Mouse (Mus musculus) layer of hippocampus, adult 18-20 months (tissue): ENCODE measurements at regions not wholly inside any gene's neighbourhood (a gene's known extent, or its start where the extent isn't known, plus 50 kb on each side); places are given as distances from the start of the nearest gene placed in this dataset.

Source experiments
- DNase-seq, 2 experiments: peaks; one replicate each; pipeline ENCODE4 v3.0.0; 2022; ENCODE audit warnings: low spot score in 2 of 2

- DNase-seq, result no peak
These were observed 73.0 kb downstream of the Tsen15 start for GRCm38 (mm10) chr1:152313480-152313879.

DNA sequence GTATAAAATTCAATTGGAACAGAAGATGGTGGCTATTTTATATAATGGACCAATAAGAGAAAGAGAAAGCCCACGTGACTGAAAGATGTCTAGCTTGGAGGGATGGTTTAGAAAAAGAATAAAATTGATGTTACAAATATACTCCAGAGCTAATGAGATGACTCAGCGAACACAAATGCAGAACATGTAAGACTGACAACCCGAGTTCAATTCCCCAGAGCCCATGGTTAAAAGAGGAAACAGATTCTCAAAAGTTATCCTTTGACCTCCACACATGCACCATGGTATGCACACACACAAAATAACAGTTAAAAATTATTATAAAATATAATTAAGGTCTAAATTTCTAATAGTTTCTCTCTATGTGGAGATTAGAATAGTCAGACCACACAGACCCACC is 81.0 kb downstream of the Tsen15 start:
- DNase-seq, result no peak

GRCm38 (mm10) chr1:152304487-152305130 is 81.9 kb downstream of the Tsen15 start:
- peak in 1 of 2 experiments; percentile 41 for DNase-seq

- peak in 1 of 2 experiments; percentile 18 for DNase-seq
These were observed 85.1 kb downstream of the Tsen15 start for GRCm38 (mm10) chr1:152301355-152301754.

DNA sequence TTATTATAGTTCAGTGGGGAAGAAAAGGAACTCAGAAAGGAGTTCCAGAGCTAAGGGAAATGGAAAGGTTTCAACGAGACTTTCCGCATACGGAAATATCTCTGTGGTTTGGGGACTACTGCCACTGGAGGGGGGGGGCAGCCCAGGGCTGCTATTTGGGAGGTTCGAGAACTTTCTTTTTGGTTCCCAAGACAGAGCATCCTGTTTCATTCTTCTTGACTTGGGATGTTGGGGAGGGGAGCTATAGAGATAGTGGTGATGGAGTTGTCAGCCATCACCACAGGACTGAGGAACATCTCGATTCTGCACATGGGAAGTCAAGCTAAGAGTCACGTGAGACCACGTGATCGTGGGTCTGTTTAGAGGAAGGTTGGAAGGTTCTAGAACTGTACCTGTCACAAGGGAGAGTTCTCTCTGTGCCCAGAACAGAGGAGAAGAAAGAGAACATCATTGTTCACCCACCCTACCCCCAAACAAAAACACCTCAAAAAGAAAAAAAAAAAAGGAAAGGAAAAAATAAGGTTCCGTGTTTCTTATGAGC is 94.2 kb downstream of the Tsen15 start:
- DNase-seq, result no peak

GRCm38 (mm10) chr1:152290768-152291167 is 95.7 kb downstream of the Tsen15 start:
- DNase-seq, result peak; percentile 35 to 82

DNA sequence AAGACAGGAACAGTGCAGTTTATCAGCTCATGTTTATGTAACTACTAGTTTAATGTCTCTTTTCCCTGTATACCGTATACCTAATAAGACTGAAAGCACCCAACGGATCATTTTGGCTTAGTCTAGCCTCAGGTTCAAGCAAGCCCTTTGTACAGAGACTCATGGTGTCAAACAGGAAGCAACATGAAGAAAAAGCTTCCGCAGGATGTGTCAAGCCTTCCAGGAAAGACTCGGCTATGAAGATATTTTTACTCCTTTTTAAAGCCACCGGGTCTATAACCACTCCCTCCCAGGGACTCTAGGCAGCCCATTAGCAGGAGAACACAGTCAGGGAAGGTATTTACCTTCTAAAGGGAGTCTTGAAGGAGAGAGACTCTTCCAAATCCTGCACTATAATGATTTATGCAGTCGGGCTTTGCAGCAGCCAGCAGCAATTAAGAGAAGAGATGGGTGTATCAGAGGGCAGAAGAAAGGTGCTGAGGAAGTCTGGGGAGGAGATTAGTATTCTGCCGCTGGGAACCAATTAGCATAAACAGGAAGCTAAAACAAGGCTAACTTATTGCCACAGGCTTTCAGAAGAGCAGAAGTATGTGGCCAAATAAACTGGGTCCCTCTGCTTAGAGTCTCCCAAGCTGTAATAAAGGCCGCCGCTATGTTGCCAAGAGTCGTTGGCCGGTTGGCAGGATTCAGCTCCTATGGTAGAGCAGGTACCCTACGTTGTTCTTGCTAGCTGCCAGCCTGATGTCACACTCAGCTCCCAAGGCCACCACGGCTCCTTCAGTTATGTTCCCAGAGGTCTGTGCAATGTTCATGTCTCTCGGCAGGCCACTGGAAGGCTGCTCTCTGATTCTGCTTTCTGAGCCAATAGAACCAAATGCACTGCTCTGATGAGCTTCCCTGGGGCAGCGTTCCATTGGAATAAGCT is 98.7 kb downstream of the Tsen15 start:
- DNase-seq, result no peak

GRCm38 (mm10) chr1:152286677-152287076 is 99.8 kb downstream of the Tsen15 start:
- DNase-seq, result peak in 1 of 2 experiments; percentile 13

DNA sequence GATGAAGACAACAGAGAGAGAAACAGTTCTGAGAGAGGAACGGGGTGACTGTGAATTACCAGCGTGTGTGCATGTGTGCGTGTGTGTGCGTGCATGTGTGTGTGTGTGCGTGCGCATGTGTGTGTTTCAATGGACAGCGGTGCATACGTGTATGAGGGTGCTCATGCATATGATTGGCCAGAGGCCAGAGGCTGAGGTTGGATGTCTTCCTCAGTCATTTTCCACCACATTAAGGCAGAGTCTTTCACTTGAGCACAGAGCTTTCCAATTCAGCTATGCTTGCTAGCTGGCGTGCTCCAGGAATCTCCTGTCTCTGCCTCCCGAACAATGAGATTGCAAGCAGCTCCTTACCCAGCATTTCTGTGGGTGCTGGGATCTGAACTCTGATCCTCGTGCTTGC is 104.4 kb downstream of the Tsen15 start:
- DNase-seq, result no peak

GRCm38 (mm10) chr1:152281201-152281600 is 105.3 kb downstream of the Tsen15 start:
- no peak for DNase-seq

GRCm38 (mm10) chr1:152280014-152280413 is 106.5 kb downstream of the Tsen15 start:
- DNase-seq, result no peak

DNA sequence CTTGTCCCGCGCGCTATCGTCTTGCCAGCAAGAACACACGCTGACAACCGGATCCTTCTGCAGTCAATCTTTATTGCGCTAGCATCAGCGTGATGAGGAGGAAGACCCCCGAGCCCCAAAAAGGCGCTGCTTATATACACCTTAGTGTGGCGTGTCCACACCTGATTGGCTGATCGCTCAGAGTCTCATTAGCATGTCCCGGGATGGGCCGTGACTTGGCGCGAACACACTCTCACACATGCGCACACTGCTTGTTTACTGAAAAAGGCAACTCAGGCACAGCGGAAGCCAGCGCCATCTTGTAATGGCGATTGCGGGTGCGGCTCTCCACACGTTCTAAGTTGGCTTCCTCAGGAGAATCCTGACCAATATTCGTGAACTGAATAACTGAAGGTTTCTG is 111.5 kb downstream of the Tsen15 start:
- DNase-seq, result no peak

DNA sequence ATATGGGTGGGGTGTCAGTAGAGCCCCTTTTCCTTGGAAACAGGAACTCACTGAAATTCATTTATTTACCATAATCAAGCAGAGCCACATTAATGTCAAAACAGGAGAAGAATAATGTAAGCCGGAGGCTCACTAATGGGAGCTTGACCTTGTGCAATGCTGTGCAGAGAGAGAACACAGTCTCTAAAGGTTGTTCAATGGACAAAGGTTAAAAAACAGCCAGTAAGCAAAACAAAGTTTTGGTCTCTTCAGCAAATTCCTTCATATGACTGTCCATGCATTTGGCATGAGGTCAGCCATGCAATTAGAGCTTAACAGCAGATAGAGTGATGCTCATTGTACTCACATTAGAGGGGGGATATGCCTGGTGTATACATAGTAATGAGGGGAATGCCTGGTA is 113.1 kb downstream of the Tsen15 start:
- DNase-seq, result no peak

DNA sequence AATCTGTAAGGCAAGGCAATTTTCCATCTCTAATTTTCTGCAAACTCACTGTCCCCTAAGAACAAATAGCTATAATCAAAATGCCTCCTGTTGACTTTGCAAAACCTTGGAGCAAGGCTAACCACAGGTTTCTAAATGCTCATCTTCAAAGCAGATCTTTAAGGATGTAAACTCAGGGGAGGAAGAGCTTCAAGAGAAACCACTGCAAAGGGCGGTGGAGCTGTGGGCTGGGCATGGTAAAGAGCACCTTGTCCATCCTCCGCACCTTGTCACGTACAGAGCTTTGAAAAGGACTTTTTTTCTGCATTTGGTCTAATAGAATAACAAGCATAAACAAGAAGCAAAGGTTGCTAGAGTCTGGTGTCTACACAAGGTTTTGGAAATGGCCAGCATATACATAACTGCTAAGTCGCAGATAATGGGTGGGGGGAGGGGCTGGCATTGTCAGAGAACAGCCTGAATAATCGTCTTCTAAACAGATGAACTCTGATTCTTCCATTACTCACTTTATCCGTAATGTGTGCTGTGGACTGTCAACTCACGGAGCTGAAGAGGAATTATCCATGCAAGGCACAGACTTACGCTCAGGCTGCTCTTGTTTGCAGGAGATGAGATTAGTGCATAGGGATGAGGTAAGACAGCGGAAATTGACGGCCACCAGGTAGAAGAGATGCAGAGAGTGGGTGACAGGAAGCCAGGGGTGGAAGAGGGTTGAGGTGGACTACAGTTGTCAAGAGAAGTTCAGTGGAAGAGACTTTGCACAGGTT is 116.4 kb downstream of the Tsen15 start:
- DNase-seq, result no peak

GRCm38 (mm10) chr1:152266390-152266789 is 120.1 kb downstream of the Tsen15 start:
- DNase-seq, result no peak

DNA sequence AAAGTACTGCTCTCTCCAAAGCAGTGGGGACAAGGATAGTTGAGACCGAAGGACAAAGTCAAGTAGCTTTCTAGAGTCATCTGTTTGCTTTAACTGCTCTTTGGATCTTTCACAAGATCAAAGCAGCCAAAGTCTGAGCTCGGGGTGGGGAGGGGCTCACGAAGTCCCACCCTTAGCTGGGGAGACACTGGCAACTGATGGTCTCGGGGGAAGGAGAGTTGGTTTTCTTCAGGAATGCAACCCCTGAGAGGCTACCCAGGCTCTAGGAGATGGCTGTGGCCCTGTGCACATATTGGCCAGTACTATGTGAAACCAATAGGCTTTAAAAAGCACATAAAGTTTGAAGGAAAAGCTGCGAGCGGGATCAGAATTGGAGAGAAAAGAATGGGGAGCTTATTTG is 121.5 kb downstream of the Tsen15 start:
- DNase-seq, result no peak

DNA sequence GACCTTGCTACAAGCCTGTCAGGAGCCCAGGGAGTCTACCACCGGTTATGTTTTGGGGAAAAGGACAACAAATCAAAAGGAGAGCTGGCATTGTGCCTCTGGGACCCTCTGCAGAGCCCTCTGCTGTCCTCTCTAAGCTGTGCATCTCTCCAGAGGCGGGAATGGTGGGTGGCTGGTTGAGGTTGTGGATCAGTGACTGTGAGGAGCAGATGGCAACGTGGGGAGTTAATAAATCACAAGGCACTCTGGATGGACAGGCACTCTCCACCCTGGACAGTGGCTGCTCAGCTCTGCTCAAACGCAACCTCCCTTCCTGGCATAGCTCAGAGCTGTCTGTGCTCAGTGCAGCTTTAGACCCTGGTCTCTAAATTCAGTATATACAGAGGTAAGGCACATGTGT is 125.0 kb downstream of the Tsen15 start:
- DNase-seq, result no peak

- DNase-seq, result no peak
These were observed 125.5 kb downstream of the Tsen15 start for GRCm38 (mm10) chr1:152260950-152261349.

- DNase-seq, result no peak
These were observed 128.2 kb downstream of the Tsen15 start for GRCm38 (mm10) chr1:152258258-152258657.

GRCm38 (mm10) chr1:152253906-152254305 is 132.6 kb downstream of the Tsen15 start:
- no peak for DNase-seq

- DNase-seq, result no peak
These were observed 133.0 kb downstream of the Tsen15 start for GRCm38 (mm10) chr1:152253486-152253885.
